Mouse (Mus musculus) retina, embryonic 14.5 days (tissue): ENCODE results near the gene Zg16.
"Not testable (repeated sequence)": the region's sequence is repeated elsewhere in the genome, so short reads cannot be mapped to it uniquely, and the experiment has no call there.

Experiments used
- DNase-seq: peaks from one replicate; pipeline ENCODE4 v3.0.0-alpha.2; 2015; ENCODE audit warnings: low spot score

Zg16 gene

GRCm38 (mm10) chr7:127087278-127088010 is at the start of gene Zg16:
Zg16 (minus strand) TSS chr7:127087328.
- DNase-seq = not testable (repeated sequence)

- DNase-seq = no peak
Measured at GRCm38 (mm10) chr7:127136181-127137071, 49.3 kb upstream of the Zg16 start.

GRCm38 (mm10) chr7:127134821-127135447 is 47.8 kb upstream of the Zg16 start:
- no peak for DNase-seq

- no peak for DNase-seq
Measured at GRCm38 (mm10) chr7:127133125-127133524, 46.0 kb upstream of the Zg16 start.

- DNase-seq = peak; percentile 68
Measured at GRCm38 (mm10) chr7:127129638-127130037, 42.5 kb upstream of the Zg16 start.

GRCm38 (mm10) chr7:127121911-127122270 is 34.8 kb upstream of the Zg16 start, which contains the start of gene Qprt:
Qprt (minus strand) TSS chr7:127122226.
- DNase-seq = peak; percentile 29

GRCm38 (mm10) chr7:127121061-127121910 is 34.2 kb upstream of the Zg16 start:
- DNase-seq = peak; percentile 39

- no peak for DNase-seq
Measured at GRCm38 (mm10) chr7:127118671-127119445, 31.7 kb upstream of the Zg16 start.

GRCm38 (mm10) chr7:127117948-127118347 is 30.8 kb upstream of the Zg16 start:
- peak; percentile 62 for DNase-seq

GRCm38 (mm10) chr7:127116331-127116935 is 29.3 kb upstream of the Zg16 start:
- DNase-seq = no peak

- DNase-seq = no peak
Measured at GRCm38 (mm10) chr7:127114920-127115319, 27.8 kb upstream of the Zg16 start.

GRCm38 (mm10) chr7:127113614-127114259 is 26.6 kb upstream of the Zg16 start:
- no peak for DNase-seq

GRCm38 (mm10) chr7:127112921-127113597 is 25.9 kb upstream of the Zg16 start:
- DNase-seq = no peak

GRCm38 (mm10) chr7:127112251-127112841 is 25.2 kb upstream of the Zg16 start:
- no peak for DNase-seq

GRCm38 (mm10) chr7:127111461-127111860 is 24.3 kb upstream of the Zg16 start:
- DNase-seq = peak; percentile 67

- peak; percentile 93 for DNase-seq
Measured at GRCm38 (mm10) chr7:127110239-127111007, 23.3 kb upstream of the Zg16 start.

- no peak for DNase-seq
Measured at GRCm38 (mm10) chr7:127105551-127105950, 18.4 kb upstream of the Zg16 start.
